Mouse (Mus musculus) C2C12 (cell line): ENCODE measurements around the gene Kctd7. TPM values are rescaled to one million over a fixed set of nuclear protein-coding genes. Genes with fewer than 3 reads are reported as not detected.
A peak's percentile ranks its signal among the peaks of the same experiment; 100 is the strongest.

ENCODE experiments used
- H3K27me3 ChIP-seq: one replicate; pipeline ENCODE4 v1.6.1; 2011; ENCODE audit not compliant: control insufficient read depth, insufficient read depth, insufficient read length
- H3K36me3 ChIP-seq: one replicate; pipeline ENCODE4 v1.6.1; 2011; ENCODE audit not compliant: control insufficient read depth, insufficient read depth
- H3K4me3 ChIP-seq: one replicate; pipeline ENCODE4 v1.5.1; 2011; ENCODE audit warnings: mild to moderate bottlenecking, control low read depth; ENCODE audit not compliant: poor library complexity, insufficient read depth, severe bottlenecking
- H3K79me2 ChIP-seq: one replicate; pipeline ENCODE4 v1.6.1; 2011; ENCODE audit not compliant: control insufficient read depth, insufficient read depth
- H3K79me3 ChIP-seq: one replicate; pipeline ENCODE4 v1.6.1; 2011; ENCODE audit warnings: low read depth, control low read depth
- H3ac ChIP-seq: one replicate; pipeline ENCODE3; 2011; ENCODE audit warnings: low read depth; ENCODE audit not compliant: control insufficient read depth, insufficient read length
- CEBPB ChIP-seq: IDR thresholded peaks from one replicate; pipeline ENCODE4 v1.6.1; 2011; ENCODE audit warnings: low read depth, mild to moderate bottlenecking, control low read depth, moderate library complexity
- CTCF ChIP-seq: IDR thresholded peaks from one replicate; pipeline ENCODE4 v1.5.1; 2011; ENCODE audit not compliant: control insufficient read depth, insufficient read depth, insufficient read length
- FOSL1 ChIP-seq: IDR thresholded peaks from one replicate; pipeline ENCODE4 v1.8.0; 2011; ENCODE audit warnings: mild to moderate bottlenecking, low read length; ENCODE audit not compliant: poor library complexity, insufficient read depth, severe bottlenecking
- MAX ChIP-seq: IDR thresholded peaks from one replicate; pipeline ENCODE4 v1.6.1; 2011; ENCODE audit warnings: mild to moderate bottlenecking, control low read depth
- MYOD1 ChIP-seq: IDR thresholded peaks from one replicate; pipeline ENCODE4 v1.6.1; 2011; ENCODE audit warnings: low read depth; ENCODE audit not compliant: control insufficient read depth, insufficient read length
- MYOG ChIP-seq: IDR thresholded peaks from one replicate; pipeline ENCODE4 v1.6.1; 2011; ENCODE audit not compliant: control insufficient read depth, insufficient read length; ENCODE audit errors: extremely low read depth
- USF1 ChIP-seq: IDR thresholded peaks from one replicate; pipeline ENCODE4 v1.6.1; 2011; ENCODE audit warnings: low read depth, mild to moderate bottlenecking, control low read depth, moderate library complexity
- long read RNA-seq, 2 experiments: library from polyadenylated mRNA; unstranded; transcript quantifications; one replicate each; pipeline ENCODE4 v2.0.0; 2019 to 2020
- polyA plus RNA-seq: library from polyadenylated mRNA; unstranded; fragments of >200 nt; fragmentation: generic; extraction: Trizol; gene quantifications from one replicate; pipeline ENCODE4 v1.2.1, GENCODE M21; 2012; ENCODE audit warnings: missing spikeins

Kctd7 gene
- 2.4 TPM for polyA plus RNA-seq
- long read RNA-seq, experiment 1 = 0 reads
- long read RNA-seq, experiment 2, full-length matches to known transcripts = 22 of 32 reads
- long read RNA-seq, experiment 2, partial matches to known transcripts = 0 of 32 reads
- long read RNA-seq, experiment 2, other reads (novel, unspliced or antisense) = 10 of 32 reads

DNA sequence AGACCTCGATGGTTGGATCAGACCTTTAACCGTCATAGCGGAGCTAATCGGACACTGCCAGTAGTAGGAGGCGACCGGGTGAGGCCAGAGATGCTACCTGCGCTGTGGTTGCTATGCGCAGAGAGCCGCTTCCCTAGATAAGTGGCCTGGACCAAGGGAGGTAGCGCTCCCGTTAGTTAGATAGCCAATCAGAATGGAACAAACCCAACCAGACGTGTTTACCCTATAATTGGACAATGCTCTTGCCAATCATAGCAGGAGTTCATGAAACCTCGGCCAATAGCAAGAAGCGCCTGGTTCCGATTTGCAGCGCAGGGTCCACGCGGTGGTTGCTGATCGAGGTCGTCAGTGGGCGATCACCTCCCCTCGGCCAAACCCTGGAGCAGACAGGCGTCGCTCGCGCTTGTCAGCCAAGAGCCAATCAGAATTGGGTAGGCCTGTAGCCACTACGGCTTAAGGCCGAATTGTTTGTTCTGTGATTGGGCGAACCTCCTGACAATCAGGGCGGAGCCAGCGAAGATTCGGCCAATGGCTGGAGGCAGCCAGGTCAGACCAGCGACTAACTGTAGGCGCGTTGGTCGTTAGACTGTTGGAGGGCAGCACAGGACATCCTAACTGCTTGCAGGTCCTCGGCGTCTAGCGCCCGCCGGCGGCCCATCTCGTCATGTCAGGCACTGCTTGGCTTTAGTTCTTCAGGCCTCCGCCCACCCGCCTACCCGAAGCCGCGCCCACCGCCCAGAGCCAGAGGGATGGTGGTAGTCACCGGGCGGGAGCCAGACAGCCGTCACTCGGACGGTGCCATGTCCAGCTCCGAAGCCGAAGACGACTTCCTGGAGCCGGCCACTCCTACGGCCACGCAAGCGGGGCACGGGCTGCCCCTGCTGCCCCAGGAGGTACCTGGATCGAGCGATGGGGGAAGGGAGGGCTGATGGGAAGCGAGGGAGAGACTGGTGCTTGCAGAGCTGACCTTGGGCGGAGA lies at the start of gene Kctd7:
Kctd7 (plus strand) TSS at position 528 of the 979 bp plus-strand sequence.
- no peaks in the 10 kb centered on the region for H3K79me2 ChIP-seq
- no peaks in the 10 kb centered on the region for H3K27me3 ChIP-seq
- H3ac ChIP-seq = peak within 1 kb of the TSS; percentile 76
- no peaks in the 10 kb centered on the region for H3K79me3 ChIP-seq
- TF ChIP-seq MYOD1 = no peak
- TF ChIP-seq MYOG = no peak
- TF ChIP-seq MAX = peak; percentile 25
- no peak for TF ChIP-seq USF1
- TF ChIP-seq CEBPB = no peak
- peak; percentile 65 for TF ChIP-seq CTCF
- no peak for TF ChIP-seq FOSL1
- H3K4me3 ChIP-seq = peak within 1 kb of the TSS; percentile 27
- H3K36me3 ChIP-seq = no peaks in the 10 kb centered on the region

DNA sequence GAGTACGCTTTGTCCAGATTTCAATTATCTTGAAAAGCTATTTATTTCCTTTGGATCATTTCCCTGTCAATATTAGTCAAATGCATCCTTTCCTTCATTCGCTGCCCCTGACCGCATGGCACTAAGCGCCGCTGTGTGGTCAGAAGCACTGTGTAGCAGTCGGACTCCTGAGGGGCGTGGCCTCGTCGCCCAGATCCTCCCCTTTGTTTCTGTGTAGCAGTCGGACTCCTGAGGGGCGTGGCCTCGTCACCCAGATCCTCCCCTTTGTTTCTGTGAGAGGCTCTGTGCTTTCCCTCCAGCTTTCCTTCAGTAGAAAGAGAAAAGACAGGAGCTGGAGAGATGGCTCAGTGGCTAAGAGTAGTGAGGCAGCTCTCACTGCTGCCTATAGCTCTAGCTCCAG lies 47.9 kb upstream of the Kctd7 start:
- no peak for TF ChIP-seq CTCF
- Histone ChIP-seq H3K79me3 (no peaks in the 10 kb centered on the region), H3K36me3 (peaks cover 4% of the 10 kb centered on the region), H3ac (no peak overlapping the region), H3K79me2 (peaks cover 10% of the 10 kb centered on the region), H3K4me3 (no peak overlapping the region), H3K27me3 (no peaks in the 10 kb centered on the region)

DNA sequence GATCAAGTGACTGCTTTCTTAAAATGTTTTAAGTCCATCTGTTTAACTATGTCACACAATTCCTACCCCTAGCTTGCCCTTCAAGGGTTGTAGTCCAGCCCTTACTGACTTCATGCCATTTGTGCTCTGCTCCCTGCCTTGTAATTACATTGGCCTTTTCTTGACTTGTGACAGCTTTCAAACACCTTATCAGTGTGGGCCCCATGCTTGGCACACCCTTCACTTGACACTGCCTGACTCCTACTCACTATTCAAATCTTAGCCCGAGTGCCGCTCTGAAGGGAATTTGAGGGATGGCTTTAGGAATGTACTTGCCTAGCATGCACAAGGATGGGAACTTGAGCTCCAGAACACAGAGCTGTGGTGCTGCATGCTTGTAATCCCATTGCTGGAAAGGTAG lies 46.8 kb upstream of the Kctd7 start:
- Histone ChIP-seq H3ac (no peak overlapping the region), H3K4me3 (no peak overlapping the region), H3K36me3 (peaks cover 6% of the 10 kb centered on the region), H3K79me2 (no peaks in the 10 kb centered on the region), H3K27me3 (no peaks in the 10 kb centered on the region), H3K79me3 (no peaks in the 10 kb centered on the region)
- no peak for TF ChIP-seq MYOD1
- no peak for TF ChIP-seq CEBPB
- no peak for TF ChIP-seq FOSL1
- TF ChIP-seq MAX = no peak
- no peak for TF ChIP-seq MYOG
- no peak for TF ChIP-seq USF1
- no peak for TF ChIP-seq CTCF

DNA sequence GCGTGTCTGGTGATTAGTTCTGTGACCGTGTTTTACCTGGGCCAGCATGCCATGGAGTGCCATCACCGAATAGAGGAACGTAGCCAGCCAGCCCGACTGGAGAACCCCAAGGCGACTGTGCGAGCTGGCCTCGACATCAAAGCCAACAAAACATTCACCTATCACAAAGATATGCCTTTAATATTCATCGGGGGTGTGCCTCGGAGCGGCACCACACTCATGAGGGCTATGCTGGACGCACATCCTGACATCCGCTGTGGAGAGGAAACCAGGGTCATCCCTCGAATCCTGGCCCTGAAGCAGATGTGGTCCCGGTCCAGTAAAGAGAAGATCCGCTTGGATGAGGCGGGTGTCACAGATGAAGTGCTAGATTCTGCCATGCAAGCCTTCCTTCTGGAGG lies 42.9 kb upstream of the Kctd7 start:
- no peak overlapping the region for H3K4me3 ChIP-seq
- no peak overlapping the region for H3ac ChIP-seq
- H3K27me3 ChIP-seq = no peaks in the 10 kb centered on the region
- no peaks in the 10 kb centered on the region for H3K79me2 ChIP-seq
- H3K36me3 ChIP-seq = peaks cover 6% of the 10 kb centered on the region
- no peaks in the 10 kb centered on the region for H3K79me3 ChIP-seq
- TF ChIP-seq MAX (no peak), CEBPB (no peak), MYOD1 (no peak), USF1 (no peak), CTCF (no peak), MYOG (no peak), FOSL1 (no peak)

DNA sequence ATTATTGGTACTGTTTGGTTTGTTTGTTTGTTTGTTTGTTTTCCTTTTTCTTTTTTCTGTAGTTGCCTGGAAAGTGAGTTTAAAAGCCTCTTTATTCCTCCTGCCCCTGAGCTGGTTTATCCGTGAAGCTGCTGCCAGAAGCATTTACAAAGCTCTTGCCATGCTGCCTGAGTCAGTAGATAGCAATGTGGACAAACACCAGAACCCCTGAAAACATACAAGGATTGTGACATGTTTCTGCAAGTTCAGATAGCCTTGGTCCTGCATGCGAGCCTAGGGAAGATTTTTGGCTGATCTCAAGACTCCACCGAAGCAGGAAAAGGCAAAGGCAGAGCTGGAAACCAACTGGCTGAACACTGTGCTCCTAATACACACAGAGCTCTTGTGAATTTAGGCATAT lies 35.3 kb upstream of the Kctd7 start:
- H3K36me3 ChIP-seq = peaks cover 6% of the 10 kb centered on the region
- no peaks in the 10 kb centered on the region for H3K79me3 ChIP-seq
- no peaks in the 10 kb centered on the region for H3K79me2 ChIP-seq
- TF ChIP-seq MYOG (no peak), CEBPB (no peak), MYOD1 (no peak), FOSL1 (no peak), CTCF (no peak), USF1 (no peak), MAX (no peak)
- H3K27me3 ChIP-seq = no peaks in the 10 kb centered on the region
- H3ac ChIP-seq = no peak overlapping the region
- no peak overlapping the region for H3K4me3 ChIP-seq
